7 mouse cellular contexts compared by ENCODE assay signal in the genomic region with DNA sequence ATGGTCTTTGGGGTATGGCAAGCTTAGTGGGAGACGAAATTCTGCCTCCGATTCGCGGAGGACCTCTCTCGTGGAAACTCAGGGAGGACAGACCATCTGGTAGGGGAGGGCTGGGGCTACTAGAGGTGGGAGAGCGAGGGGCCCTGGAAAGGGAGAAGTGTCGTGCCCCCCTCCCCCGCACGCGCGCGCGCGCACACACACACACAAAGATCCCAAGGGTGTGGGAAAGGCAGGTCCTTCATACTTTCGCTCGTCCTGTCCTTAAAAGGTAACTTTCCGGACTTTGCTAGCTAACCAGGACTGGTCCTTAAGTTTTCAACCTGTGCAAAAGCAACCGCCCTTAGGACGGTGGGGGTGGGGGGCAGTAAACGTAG.
DNase-seq lines count a peak whose midpoint lies in the region; ATAC-seq and TF ChIP-seq lines count a peak whose summit lies in the region.

No protein-coding gene starts in this region.

- no peak overlapping the region for H3K27ac ChIP-seq in embryonic facial prominence, embryonic 15.5 days (replicated peaks)
- H3K27ac ChIP-seq in hindbrain, postnatal 0 days, result no peak overlapping the region
- H3K27ac ChIP-seq in midbrain, embryonic 11.5 days (ENCODE audit: low read depth, low read length), result no peak overlapping the region

- no peaks in the 10 kb centered on the region for H3K9me3 ChIP-seq in embryonic facial prominence, embryonic 15.5 days (replicated peaks)
- H3K9me3 ChIP-seq in hindbrain, postnatal 0 days (ENCODE audit: low read length), result no peaks in the 10 kb centered on the region
- H3K9me3 ChIP-seq in midbrain, embryonic 11.5 days (ENCODE audit: control insufficient read depth, low read length), result no peaks in the 10 kb centered on the region; the same call in 1 of the 2 replicates

- TF ChIP-seq CTCF in hindbrain, postnatal 0 days (IDR thresholded peaks at IDR 0.05; ENCODE audit: low read depth), result no peak

- ATAC-seq in embryonic facial prominence, embryonic 15.5 days (ENCODE audit: insufficient number of reproducible peaks, low FRiP score, low TSS enrichment, low read depth), result no peak
- ATAC-seq in hindbrain, postnatal 0 days, result peak; percentile 67
- peak; percentile 55 for ATAC-seq in midbrain, embryonic 11.5 days (ENCODE audit: low FRiP score)

- WGBS in embryonic facial prominence, embryonic 15.5 days, result under 1% methylated on average over 20 of the region's 20 CpGs
- 2% methylated on average over 19 of the region's 20 CpGs for WGBS in hindbrain, postnatal 0 days
- under 1% methylated on average over 20 of the region's 20 CpGs for WGBS in midbrain, embryonic 11.5 days

- H3K9ac ChIP-seq in embryonic facial prominence, embryonic 15.5 days, result peak overlapping the region; percentile 23; the same call in 1 of the 2 replicates
- H3K9ac ChIP-seq in hindbrain, postnatal 0 days (replicated peaks; ENCODE audit: low read length), result no peak overlapping the region
- peak overlapping the region; percentile 36 for H3K9ac ChIP-seq in midbrain, embryonic 11.5 days (ENCODE audit: low read length)

- peak; percentile 16 for DNase-seq in ovary, postnatal 36 days (ENCODE audit: low spot score)
- no peak for DNase-seq in ovary, adult 18-20 months (ENCODE audit: low spot score)
- DNase-seq in hindbrain, postnatal 0 days (ENCODE audit: low spot score), result peak; percentile 23
- DNase-seq in midbrain, embryonic 11.5 days (ENCODE audit: low spot score, missing footprints), result peak; percentile 96
- no peak for DNase-seq in spleen, postnatal 10 days (ENCODE audit: low spot score in 2 of 2)
- no peak for DNase-seq in urinary bladder, adult 2 months (ENCODE audit: low spot score)

- H3K27me3 ChIP-seq in embryonic facial prominence, embryonic 15.5 days, result peaks cover 35% of the 10 kb centered on the region
- H3K27me3 ChIP-seq in hindbrain, postnatal 0 days (ENCODE audit: insufficient read depth, low read length), result peaks cover 10% of the 10 kb centered on the region
- peaks cover 28% of the 10 kb centered on the region for H3K27me3 ChIP-seq in midbrain, embryonic 11.5 days (ENCODE audit: control insufficient read depth, insufficient read depth, low read length)

- no peaks in the 10 kb centered on the region for H3K36me3 ChIP-seq in embryonic facial prominence, embryonic 15.5 days
- no peaks in the 10 kb centered on the region for H3K36me3 ChIP-seq in hindbrain, postnatal 0 days (ENCODE audit: insufficient read depth, low read length)
- no peaks in the 10 kb centered on the region for H3K36me3 ChIP-seq in midbrain, embryonic 11.5 days (ENCODE audit: control insufficient read depth, insufficient read depth, low read length)

- peak overlapping the region; percentile 57 for H3K4me3 ChIP-seq in embryonic facial prominence, embryonic 15.5 days (replicated peaks)
- H3K4me3 ChIP-seq in hindbrain, postnatal 0 days (ENCODE audit: low read length), result peak overlapping the region; percentile 63
- peak overlapping the region; percentile 48 for H3K4me3 ChIP-seq in midbrain, embryonic 11.5 days (ENCODE audit: low read depth, low read length)

- peak overlapping the region; percentile 98 for H3K4me2 ChIP-seq in embryonic facial prominence, embryonic 15.5 days (replicated peaks)
- H3K4me2 ChIP-seq in hindbrain, postnatal 0 days (ENCODE audit: low read depth, low read length), result peak overlapping the region; percentile 99
- H3K4me2 ChIP-seq in midbrain, embryonic 11.5 days, result peak overlapping the region; percentile 88

- H3K4me1 ChIP-seq in embryonic facial prominence, embryonic 15.5 days, result peaks cover 23% of the 10 kb centered on the region
- H3K4me1 ChIP-seq in hindbrain, postnatal 0 days (ENCODE audit: insufficient read depth, low read length), result no peaks in the 10 kb centered on the region
- peaks cover 12% of the 10 kb centered on the region for H3K4me1 ChIP-seq in midbrain, embryonic 11.5 days (ENCODE audit: control insufficient read depth, insufficient read depth, low read length)

Comparison
In these comparisons a context has a peak if more than half of its experiments do, and no peak if none do; other contexts are left out.
1. DNase-seq: peak in ovary, postnatal 36 days (single experiment), hindbrain, postnatal 0 days (single experiment) and midbrain, embryonic 11.5 days (single experiment); none in ovary, adult 18-20 months (single experiment), spleen, postnatal 10 days (0 of 2) and urinary bladder, adult 2 months (single experiment).
2. Peak in every context shown above with its lines, with median percentiles within 50 percentile points of each other: H3K4me2 ChIP-seq and H3K4me3 ChIP-seq.